Mouse (Mus musculus) intestine, embryonic 15.5 days (tissue): Measurements from ENCODE around the gene Gabarap. TPM values are rescaled to one million over a fixed set of nuclear protein-coding genes. Genes with fewer than 3 reads are reported as not detected.
"Not testable (repeated sequence)": the region's sequence is repeated elsewhere in the genome, so short reads cannot be mapped to it uniquely, and the experiment has no call there.

Experiments used
- ATAC-seq: fragments of 200-750 bp; cut with Nextera tagmentation; 2 replicates; pipeline ENCODE4 v1.8.0; 2017; ENCODE audit warnings: moderate TSS enrichment, moderate library complexity
- H3K27ac ChIP-seq: fragments of 300-500 bp; sonication (generic); 2 replicates; pipeline ENCODE4 v1.5.1; 2015; ENCODE audit warnings: mild to moderate bottlenecking, inconsistent platforms
- H3K27me3 ChIP-seq: fragments of 300-500 bp; sonication (generic); replicated peaks from 2 replicates; pipeline ENCODE4 v1.6.1; 2015; ENCODE audit warnings: inconsistent platforms
- H3K36me3 ChIP-seq: fragments of 300-500 bp; sonication (generic); 2 replicates; pipeline ENCODE4 v1.6.1; 2015; ENCODE audit warnings: inconsistent platforms
- H3K4me1 ChIP-seq: fragments of 300-500 bp; sonication (generic); replicated peaks from 2 replicates; pipeline ENCODE4 v1.6.1; 2015; ENCODE audit warnings: inconsistent platforms
- H3K4me2 ChIP-seq: fragments of 300-500 bp; sonication (generic); replicated peaks from 2 replicates; pipeline ENCODE4 v1.6.1; 2015; ENCODE audit warnings: mild to moderate bottlenecking, inconsistent platforms
- H3K4me3 ChIP-seq: fragments of 300-500 bp; sonication (generic); replicated peaks from 2 replicates; pipeline ENCODE4 v1.5.1; 2015; ENCODE audit warnings: inconsistent platforms
- H3K9ac ChIP-seq: fragments of 300-500 bp; sonication (generic); 2 replicates; pipeline ENCODE4 v1.6.1; 2015; ENCODE audit warnings: inconsistent platforms
- H3K9me3 ChIP-seq: fragments of 300-500 bp; sonication (generic); 2 replicates; pipeline ENCODE4 v1.6.1; 2016; ENCODE audit warnings: inconsistent platforms
- WGBS: fragments of 180-500 bp; shearing (Covaris S2); methylation state at CpG from one replicate; pipeline ENCODE4 v1.1.7; 2015; 5-methylcytosine and 5-hydroxymethylcytosine counted together
- polyA plus RNA-seq: library from polyadenylated mRNA; unstranded; fragments of >200 nt; fragmentation: Nextera tagmentation; extraction: Ambion mirVana; gene quantifications from 2 replicates; pipeline ENCODE4 v1.2.1, GENCODE M21; 2015

Gabarap gene
- polyA plus RNA-seq, 1 experiment from 2014 or later, result 559 TPM

DNA sequence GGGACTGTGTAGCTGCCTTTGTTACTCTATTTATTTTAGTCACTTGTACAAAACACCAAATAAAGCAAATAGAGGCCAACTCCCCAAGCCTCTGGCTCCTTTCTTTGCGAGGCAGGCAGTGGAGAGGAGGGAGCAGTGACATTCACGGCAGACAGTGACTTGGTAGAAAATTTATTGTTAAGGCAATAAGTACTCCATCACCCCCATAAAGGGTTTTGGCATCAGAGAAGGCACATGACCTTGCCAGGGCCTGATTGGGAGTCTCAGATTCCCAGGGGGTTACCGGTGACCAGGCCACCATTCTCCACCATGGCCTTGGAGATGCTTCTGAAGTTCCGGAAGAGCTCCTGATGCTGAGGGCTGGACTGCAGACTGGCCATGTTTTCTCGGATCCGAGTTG lies 19.1 kb downstream of the Gabarap start:
- WGBS, result 88% methylated on average over 6 of the region's 6 CpGs
- no peak overlapping the region for H3K4me3 ChIP-seq
- peaks cover 64% of the 10 kb centered on the region for H3K36me3 ChIP-seq
- no peak overlapping the region for H3K9ac ChIP-seq
- no peak for ATAC-seq
- no peak overlapping the region for H3K4me2 ChIP-seq
- H3K9me3 ChIP-seq, result no peaks in the 10 kb centered on the region
- H3K27me3 ChIP-seq, result no peaks in the 10 kb centered on the region
- H3K27ac ChIP-seq, result no peak overlapping the region
- H3K4me1 ChIP-seq, result peaks cover 12% of the 10 kb centered on the region

- no peaks in the 10 kb centered on the region for H3K9me3 ChIP-seq
- peaks cover 59% of the 10 kb centered on the region for H3K36me3 ChIP-seq
- WGBS, result 83% methylated on average over 12 of the region's 12 CpGs
- no peak overlapping the region for H3K9ac ChIP-seq
- ATAC-seq, result no peak
- H3K4me1 ChIP-seq, result peaks cover 12% of the 10 kb centered on the region
- H3K27me3 ChIP-seq, result no peaks in the 10 kb centered on the region
- H3K4me2 ChIP-seq, result no peak overlapping the region
- no peak overlapping the region for H3K27ac ChIP-seq
- no peak overlapping the region for H3K4me3 ChIP-seq
Measured at GRCm38 (mm10) chr11:70010548-70010947, 19.6 kb downstream of the Gabarap start.

DNA sequence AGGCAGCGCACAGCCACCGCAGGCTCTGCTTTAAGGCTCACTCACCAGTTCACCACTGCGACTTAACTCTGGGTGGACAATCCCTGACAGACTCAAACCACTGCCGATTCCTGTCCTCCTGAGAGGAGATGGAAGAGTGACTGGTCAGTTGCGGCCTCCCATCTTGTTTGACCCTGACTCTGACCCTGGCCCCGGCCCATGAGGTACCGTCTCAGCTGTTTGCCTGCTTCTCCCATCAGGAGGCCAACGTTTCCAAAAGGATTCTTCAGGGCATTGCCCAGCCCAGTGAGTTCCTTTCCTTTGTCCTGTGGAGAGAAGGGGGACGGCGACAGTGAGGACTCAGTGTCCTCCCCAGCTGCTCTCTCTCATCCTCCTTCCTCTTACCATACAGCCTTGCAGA lies 20.0 kb downstream of the Gabarap start:
- Histone ChIP-seq H3K36me3 (peaks cover 58% of the 10 kb centered on the region), H3K4me1 (peaks cover 12% of the 10 kb centered on the region), H3K4me3 (no peak overlapping the region), H3K9ac (no peak overlapping the region), H3K27ac (no peak overlapping the region), H3K4me2 (no peak overlapping the region), H3K27me3 (no peaks in the 10 kb centered on the region), H3K9me3 (no peaks in the 10 kb centered on the region)
- 91% methylated on average over 10 of the region's 10 CpGs for WGBS
- ATAC-seq, result no peak

GRCm38 (mm10) chr11:70012931-70013330 lies 22.0 kb downstream of the Gabarap start:
- WGBS, result 89% methylated on average over 9 of the region's 9 CpGs
- H3K9me3 ChIP-seq, result no peaks in the 10 kb centered on the region
- peaks cover 42% of the 10 kb centered on the region for H3K36me3 ChIP-seq
- H3K4me1 ChIP-seq, result peaks cover 19% of the 10 kb centered on the region
- no peak overlapping the region for H3K4me2 ChIP-seq
- H3K27ac ChIP-seq, result no peak overlapping the region
- H3K27me3 ChIP-seq, result no peaks in the 10 kb centered on the region
- ATAC-seq, result no peak
- H3K4me3 ChIP-seq, result no peak overlapping the region
- H3K9ac ChIP-seq, result no peak overlapping the region

GRCm38 (mm10) chr11:70013408-70013807 lies 22.5 kb downstream of the Gabarap start:
- H3K9me3 ChIP-seq, result no peaks in the 10 kb centered on the region
- WGBS, result 79% methylated on average over 3 of the region's 3 CpGs
- H3K9ac ChIP-seq, result no peak overlapping the region; the same call in 1 of the 2 replicates
- peaks cover 21% of the 10 kb centered on the region for H3K4me1 ChIP-seq
- ATAC-seq, result no peak
- no peak overlapping the region for H3K4me2 ChIP-seq
- no peak overlapping the region for H3K4me3 ChIP-seq
- H3K36me3 ChIP-seq, result peaks cover 38% of the 10 kb centered on the region
- no peaks in the 10 kb centered on the region for H3K27me3 ChIP-seq
- no peak overlapping the region for H3K27ac ChIP-seq

DNA sequence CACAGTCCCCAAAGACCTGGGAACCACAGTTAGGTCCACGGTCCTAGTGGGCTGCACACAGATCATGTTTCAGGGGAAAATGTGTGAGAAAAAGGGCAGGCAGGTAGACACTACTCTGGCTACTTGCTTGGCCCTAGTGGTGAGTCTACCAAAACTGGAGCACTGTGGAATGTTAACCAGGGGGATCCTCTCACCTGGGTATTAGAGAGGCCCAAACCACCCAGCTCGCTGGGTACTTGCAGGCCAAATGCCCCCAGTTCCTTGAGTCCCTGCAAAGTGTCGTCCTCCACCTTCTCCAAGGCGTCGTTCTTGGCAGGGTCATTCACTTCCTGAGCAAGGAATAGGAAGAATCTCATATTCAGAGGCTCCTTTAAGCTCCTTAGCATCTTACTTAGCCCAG lies 23.1 kb downstream of the Gabarap start:
- no peak overlapping the region for H3K4me3 ChIP-seq
- H3K4me2 ChIP-seq, result peak overlapping the region; percentile 69; the same call in 1 of the 2 replicates
- peaks cover 33% of the 10 kb centered on the region for H3K36me3 ChIP-seq
- H3K9ac ChIP-seq, result no peak overlapping the region
- H3K27me3 ChIP-seq, result no peaks in the 10 kb centered on the region
- peaks cover 27% of the 10 kb centered on the region for H3K4me1 ChIP-seq
- no peaks in the 10 kb centered on the region for H3K9me3 ChIP-seq
- 49% methylated on average over 5 of the region's 5 CpGs for WGBS
- H3K27ac ChIP-seq, result no peak overlapping the region
- no peak for ATAC-seq

- WGBS, result under 1% methylated on average over 35 of the region's 35 CpGs
- peak; percentile 93 for ATAC-seq
- Histone ChIP-seq H3K9ac (peak within 1 kb of the TSS; percentile 59), H3K4me3 (peak within 1 kb of the TSS; percentile 58), H3K4me1 (peaks cover 36% of the 10 kb centered on the region), H3K27me3 (no peaks in the 10 kb centered on the region), H3K4me2 (peak within 1 kb of the TSS; percentile 69), H3K9me3 (no peaks in the 10 kb centered on the region), H3K27ac (peak within 1 kb of the TSS; percentile 65), H3K36me3 (peaks cover 25% of the 10 kb centered on the region)
Measured at GRCm38 (mm10) chr11:70014880-70015558, 24.1 kb downstream of the Gabarap start, which contains the start of gene Acadvl. TSS of gene Acadvl (minus strand) at chr11:70015411.

GRCm38 (mm10) chr11:70015677-70016076 lies 24.7 kb downstream of the Gabarap start:
- H3K27ac ChIP-seq, result no peak overlapping the region
- ATAC-seq, result no peak
- H3K9me3 ChIP-seq, result no peaks in the 10 kb centered on the region
- peaks cover 21% of the 10 kb centered on the region for H3K36me3 ChIP-seq
- H3K4me1 ChIP-seq, result peaks cover 40% of the 10 kb centered on the region
- peak overlapping the region; percentile 58; the same call in 1 of the 2 replicates for H3K4me3 ChIP-seq
- H3K27me3 ChIP-seq, result no peaks in the 10 kb centered on the region
- no peak overlapping the region for H3K9ac ChIP-seq
- 64% methylated on average over 6 of the region's 6 CpGs for WGBS
- peak overlapping the region; percentile 69 for H3K4me2 ChIP-seq

DNA sequence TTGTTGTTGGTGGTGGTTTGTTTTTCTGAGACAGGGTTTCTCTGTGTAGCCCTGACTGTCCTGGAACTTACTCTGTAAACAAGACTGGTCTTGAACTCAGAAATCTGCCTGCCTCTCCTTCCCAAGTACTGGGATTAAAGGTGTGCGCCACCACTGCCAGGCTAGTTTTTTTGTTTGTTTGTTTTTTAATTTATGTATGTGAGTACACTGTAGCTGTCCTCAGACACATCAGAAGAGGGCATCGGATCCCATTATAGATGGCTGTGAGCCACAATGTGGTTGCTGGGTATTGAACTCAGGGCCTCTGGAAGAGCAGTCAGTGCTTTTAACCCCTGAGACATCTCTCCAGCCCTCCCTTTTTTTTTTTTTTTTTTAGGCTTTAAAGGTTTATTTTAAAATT lies 25.2 kb downstream of the Gabarap start:
- H3K9me3 ChIP-seq, H3K4me3 ChIP-seq, H3K27ac ChIP-seq, H3K4me2 ChIP-seq, H3K27me3 ChIP-seq, H3K9ac ChIP-seq, ATAC-seq: not testable (repeated sequence)
- WGBS, result 78% methylated on average over 2 of the region's 2 CpGs
- H3K4me1 ChIP-seq, result peaks cover 40% of the 10 kb centered on the region
- peaks cover 16% of the 10 kb centered on the region for H3K36me3 ChIP-seq

- peaks cover 40% of the 10 kb centered on the region for H3K4me1 ChIP-seq
- WGBS, result 77% methylated on average over 3 of the region's 3 CpGs
Measured at GRCm38 (mm10) chr11:70016669-70017068, 25.7 kb downstream of the Gabarap start, which contains the start of gene Dlg4. TSS of gene Dlg4 (plus strand) at chr11:70016942.

DNA sequence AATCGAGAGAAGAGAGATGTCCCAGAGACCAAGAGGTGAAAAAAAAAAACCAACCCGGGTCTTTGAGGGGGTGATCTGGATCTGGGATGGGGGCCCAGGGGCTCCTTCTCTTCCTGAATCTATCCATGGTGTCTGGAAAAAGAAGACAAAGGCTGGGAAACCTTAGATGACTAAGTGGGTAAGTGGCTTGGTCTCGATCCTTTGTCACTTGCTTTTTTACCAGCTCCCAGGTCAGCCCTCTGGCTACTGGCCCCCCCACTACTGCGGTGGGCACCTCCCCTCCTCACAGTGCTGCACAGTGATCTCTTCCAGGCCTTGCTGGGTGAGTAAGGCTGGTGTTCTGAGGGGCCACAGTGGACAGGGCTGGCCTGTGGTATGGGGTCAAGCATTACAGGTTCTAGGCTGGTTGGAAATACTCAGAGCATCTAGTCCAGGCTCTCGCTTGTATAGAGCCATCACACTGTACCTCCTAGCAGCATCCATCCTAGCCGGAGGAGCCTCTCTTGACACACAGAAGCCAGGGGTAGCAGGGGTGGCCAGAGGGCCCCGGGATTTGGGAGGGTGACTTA lies 26.3 kb downstream of the Gabarap start:
- 48% methylated on average over 7 of the region's 7 CpGs for WGBS
- 0 out of 2 replicates have a peak overlapping the region, but pooled peaks have one; percentile 51 for H3K27ac ChIP-seq
- H3K4me2 ChIP-seq, result peak overlapping the region; percentile 74
- peaks cover 40% of the 10 kb centered on the region for H3K4me1 ChIP-seq
- peaks cover 6% of the 10 kb centered on the region; the same call in 1 of the 2 replicates for H3K36me3 ChIP-seq
- no peaks in the 10 kb centered on the region for H3K27me3 ChIP-seq
- ATAC-seq, result no peak
- H3K9ac ChIP-seq, result peak overlapping the region; percentile 69
- no peaks in the 10 kb centered on the region for H3K9me3 ChIP-seq
- H3K4me3 ChIP-seq, result no peak overlapping the region

More at GRCm38 (mm10) chr11:70016669-70017068, 25.7 kb downstream of the Gabarap start, which contains the start of gene Dlg4:
- ATAC-seq, result no peak
- H3K27ac ChIP-seq, result peak within 1 kb of the TSS; percentile 51; the same call in 1 of the 2 replicates
- peaks cover 12% of the 10 kb centered on the region for H3K36me3 ChIP-seq
- H3K27me3 ChIP-seq, result no peaks in the 10 kb centered on the region
- no peaks in the 10 kb centered on the region for H3K9me3 ChIP-seq
- peak within 1 kb of the TSS; percentile 69 for H3K9ac ChIP-seq
- peak within 1 kb of the TSS; percentile 74 for H3K4me2 ChIP-seq
- H3K4me3 ChIP-seq, result peak within 1 kb of the TSS; percentile 57; the same call in 1 of the 2 replicates

- peak overlapping the region; percentile 74 for H3K4me2 ChIP-seq
- H3K27ac ChIP-seq, result peak overlapping the region; percentile 85
- peak overlapping the region; percentile 69 for H3K9ac ChIP-seq
- no peaks in the 10 kb centered on the region for H3K27me3 ChIP-seq
- no peaks in the 10 kb centered on the region for H3K36me3 ChIP-seq
- H3K4me3 ChIP-seq, result peak overlapping the region; percentile 57
- WGBS, result 1% methylated on average over 19 of the region's 25 CpGs
- no peak for ATAC-seq
- H3K9me3 ChIP-seq, result no peaks in the 10 kb centered on the region
- H3K4me1 ChIP-seq, result peaks cover 40% of the 10 kb centered on the region
Measured at GRCm38 (mm10) chr11:70018131-70018990, 27.4 kb downstream of the Gabarap start.
